Mouse (Mus musculus) ES-Bruce4 (cell line): ENCODE data around the gene Ints6.

Source experiments
- CTCF ChIP-seq: IDR thresholded peaks from one replicate; pipeline ENCODE4 v1.8.1; 2011; ENCODE audit warnings: low read depth, low read length
- EP300 ChIP-seq: IDR thresholded peaks from 2 replicates; pipeline ENCODE4 v1.6.1; 2011; ENCODE audit warnings: low read depth, low read length; ENCODE audit not compliant: insufficient read depth
- POLR2A ChIP-seq: IDR thresholded peaks from one replicate; pipeline ENCODE4 v1.8.1; 2011; ENCODE audit warnings: low read length; ENCODE audit not compliant: insufficient read depth

DNA sequence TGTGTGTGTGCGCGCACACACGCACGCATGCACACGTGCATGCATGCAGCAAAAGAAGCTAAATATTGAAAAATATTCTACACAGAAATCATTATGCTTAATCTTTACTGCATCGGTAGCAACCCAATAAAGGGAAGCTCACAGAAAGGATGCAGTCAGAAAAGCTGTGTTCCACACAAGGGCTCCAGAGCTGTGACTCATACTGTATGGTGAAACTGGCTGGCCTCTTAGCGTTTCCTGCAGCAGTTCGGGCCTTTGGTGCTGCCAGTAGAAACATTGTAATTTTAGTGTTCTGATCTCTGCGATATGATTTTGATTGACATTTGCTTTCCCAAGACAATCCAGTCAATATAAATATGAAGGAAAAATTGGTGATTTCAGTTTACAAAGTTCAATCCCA is 17.1 kb upstream of the Ints6 start:
- TF ChIP-seq EP300 (no peak), CTCF (no peak), POLR2A (no peak)
